Mouse (Mus musculus) adrenal gland (tissue): ENCODE measurements at regions not wholly inside any gene's neighbourhood (a gene's known extent, or its start where the extent isn't known, plus 50 kb on each side); places are given as distances from the start of the nearest gene placed in this dataset.

Experiments used
- intact Hi-C: fragments of 180-260 bp; cut with DNase I; formaldehyde crosslinking; loops from one replicate; pipeline ENCODE4 v1.15.1; 2025

- intact Hi-C loops: no loop called here
Measured at GRCm38 (mm10) chr10:125861734-125862133, 104.2 kb upstream of the Lrig3 start.

- intact Hi-C loops: no loop called here
Measured at GRCm38 (mm10) chr10:125866346-125866745, 99.6 kb upstream of the Lrig3 start.

- intact Hi-C loops: no loop called here
Measured at GRCm38 (mm10) chr10:125884563-125884962, 81.4 kb upstream of the Lrig3 start.

- intact Hi-C loops: no loop called here
Measured at GRCm38 (mm10) chr10:125885796-125886195, 80.2 kb upstream of the Lrig3 start.

- intact Hi-C loops: no loop called here
Measured at GRCm38 (mm10) chr10:125892122-125892521, 73.8 kb upstream of the Lrig3 start.

GRCm38 (mm10) chr10:125895744-125896482 is 70.1 kb upstream of the Lrig3 start:
- intact Hi-C loops: no loop called here

- intact Hi-C loops: no loop called here
Measured at GRCm38 (mm10) chr10:125896646-125897045, 69.3 kb upstream of the Lrig3 start.

GRCm38 (mm10) chr10:125899504-125899903 is 66.5 kb upstream of the Lrig3 start:
- intact Hi-C loops: no loop called here

GRCm38 (mm10) chr10:125900562-125900961 is 65.4 kb upstream of the Lrig3 start:
- intact Hi-C loops: no loop called here

GRCm38 (mm10) chr10:125902668-125903067 is 63.3 kb upstream of the Lrig3 start:
- intact Hi-C loops: no loop called here

- intact Hi-C loops: no loop called here
Measured at GRCm38 (mm10) chr10:125912207-125912606, 53.8 kb upstream of the Lrig3 start.
